In the genomic region with DNA sequence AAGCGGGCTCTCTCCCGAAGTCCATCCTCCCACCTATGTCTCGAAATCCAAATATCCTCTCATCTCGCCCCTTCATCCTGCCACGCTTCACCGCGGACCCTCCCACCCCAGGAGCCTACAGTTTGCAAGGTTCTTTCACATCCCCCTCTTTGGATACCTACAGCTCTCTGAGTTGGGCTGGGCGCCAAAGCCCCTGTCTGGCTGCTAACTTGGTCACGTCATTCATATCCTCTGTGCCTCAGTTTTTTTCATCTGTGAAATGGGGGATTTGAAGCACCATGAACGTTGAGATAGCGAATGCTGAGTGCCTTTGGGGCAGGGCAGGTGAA, we compare ENCODE assay signal across 8 mouse cellular contexts. TPM values are rescaled to one million over a fixed set of nuclear protein-coding genes. Genes with fewer than 3 reads are reported as not detected.
DNase-seq lines count a peak whose midpoint lies in the region; ATAC-seq and TF ChIP-seq lines count a peak whose summit lies in the region.

No protein-coding gene starts in this region.

- TF ChIP-seq EP300 in stomach, postnatal 0 days (optimal IDR thresholded peaks at IDR 0.05), result no peak

- no peak for DNase-seq in gastrocnemius, adult 2 months
- DNase-seq in gastrocnemius, adult 18-20 months (ENCODE audit: low spot score), result no peak
- no peak for DNase-seq in spleen, adult 2 months (ENCODE audit: low read depth in 1 of 2, low spot score in 2 of 2)
- DNase-seq in spleen, adult 18-20 months, result no peak
- peak; percentile 70 for DNase-seq in limb, embryonic 14.5 days (ENCODE audit: low spot score)
- no peak for DNase-seq in stomach, postnatal 0 days (ENCODE audit: low spot score)
- DNase-seq in adrenal gland, postnatal 36 days, result no peak
- DNase-seq in spleen, postnatal 10 days (ENCODE audit: low spot score in 2 of 2), result no peak

- H3K27me3 ChIP-seq in spleen, adult 2 months (ENCODE audit: control insufficient read depth, insufficient read depth, low read length), result peaks cover 7% of the 10 kb centered on the region
- no peaks in the 10 kb centered on the region for H3K27me3 ChIP-seq in limb, embryonic 14.5 days (ENCODE audit: control insufficient read depth, insufficient read depth, low read length)
- H3K27me3 ChIP-seq in stomach, postnatal 0 days (ENCODE audit: control insufficient read depth, insufficient read depth, low read length), result no peaks in the 10 kb centered on the region

- no peaks in the 10 kb centered on the region for H3K9me3 ChIP-seq in limb, embryonic 14.5 days (ENCODE audit: control insufficient read depth, low read length)
- H3K9me3 ChIP-seq in stomach, postnatal 0 days (ENCODE audit: control insufficient read depth, low read length), result no peaks in the 10 kb centered on the region

- no peak for TF ChIP-seq CTCF in gastrocnemius, adult 2 months (IDR thresholded peaks at IDR 0.05)
- no peak for TF ChIP-seq CTCF in spleen, adult 2 months (IDR thresholded peaks at IDR 0.05; ENCODE audit: extremely low read depth, insufficient read depth, insufficient read length, insufficient replicate concordance)
- no peak for TF ChIP-seq CTCF in stomach, postnatal 0 days (IDR thresholded peaks at IDR 0.05; ENCODE audit: low read depth)

- TF ChIP-seq POLR2A in spleen, adult 2 months (IDR thresholded peaks at IDR 0.05; ENCODE audit: low read depth, low read length), result no peak
- TF ChIP-seq POLR2A in limb, embryonic 14.5 days (IDR thresholded peaks at IDR 0.05; ENCODE audit: borderline replicate concordance, extremely low read depth, insufficient read depth, insufficient read length), result no peak

- H3K27ac ChIP-seq in gastrocnemius, adult 2 months, result peak overlapping the region; percentile 80; the same call in 1 of the 2 replicates
- no peak overlapping the region for H3K27ac ChIP-seq in spleen, adult 2 months (ENCODE audit: insufficient read depth, low read length)
- H3K27ac ChIP-seq in limb, embryonic 14.5 days (replicated peaks; ENCODE audit: low read depth, low read length), result no peak overlapping the region
- no peak overlapping the region for H3K27ac ChIP-seq in stomach, postnatal 0 days (replicated peaks)

- intact Hi-C loops in gastrocnemius, adult 2 months (cut with DNase I), result no loop called here

- H3K4me3 ChIP-seq in gastrocnemius, adult 2 months, result peak overlapping the region; percentile 88
- peak overlapping the region; percentile 53 for H3K4me3 ChIP-seq in spleen, adult 2 months (ENCODE audit: extremely low read depth, insufficient read depth, insufficient read length)
- H3K4me3 ChIP-seq in limb, embryonic 14.5 days (replicated peaks; ENCODE audit: low read length), result peak overlapping the region; percentile 98
- peak overlapping the region; percentile 80 for H3K4me3 ChIP-seq in stomach, postnatal 0 days (ENCODE audit: low read depth, low read length)

- H3K36me3 ChIP-seq in spleen, adult 2 months (ENCODE audit: control insufficient read depth, insufficient read depth, low read length), result no peaks in the 10 kb centered on the region
- peaks cover 19% of the 10 kb centered on the region for H3K36me3 ChIP-seq in limb, embryonic 14.5 days (ENCODE audit: control insufficient read depth, insufficient read depth, low read length)
- H3K36me3 ChIP-seq in stomach, postnatal 0 days (ENCODE audit: control insufficient read depth, insufficient read depth, low read length), result no peaks in the 10 kb centered on the region

- peak overlapping the region; percentile 63 for H3K4me2 ChIP-seq in limb, embryonic 14.5 days (replicated peaks; ENCODE audit: low read depth, low read length, severe bottlenecking)
- H3K4me2 ChIP-seq in stomach, postnatal 0 days (replicated peaks; ENCODE audit: low read depth), result peak overlapping the region; percentile 94

- WGBS in spleen, adult 2 months, result 5% methylated on average over 11 of the region's 11 CpGs
- 1% methylated on average over 11 of the region's 11 CpGs for WGBS in limb, embryonic 14.5 days
- WGBS in stomach, postnatal 0 days, result under 1% methylated on average over 11 of the region's 11 CpGs

- H3K9ac ChIP-seq in limb, embryonic 14.5 days (ENCODE audit: low read depth, low read length, severe bottlenecking), result peak overlapping the region; percentile 97
- no peak overlapping the region; the same call in 1 of the 2 replicates for H3K9ac ChIP-seq in stomach, postnatal 0 days (ENCODE audit: low read length)

- H3K4me1 ChIP-seq in spleen, adult 2 months (ENCODE audit: control insufficient read depth, insufficient read depth, insufficient read length), result no peaks in the 10 kb centered on the region; the same call in 1 of the 2 replicates
- H3K4me1 ChIP-seq in limb, embryonic 14.5 days (ENCODE audit: control insufficient read depth, insufficient read depth, low read length), result peaks cover 3% of the 10 kb centered on the region; the same call in 1 of the 2 replicates
- no peaks in the 10 kb centered on the region for H3K4me1 ChIP-seq in stomach, postnatal 0 days (replicated peaks; ENCODE audit: control insufficient read depth, insufficient read depth)

- ATAC-seq in limb, embryonic 14.5 days (ENCODE audit: low FRiP score, low read depth), result peak; percentile 56; the same call in 1 of the 2 replicates
- no peak for ATAC-seq in stomach, postnatal 0 days (ENCODE audit: low FRiP score, low TSS enrichment)

RNA-seq across cellular contexts. Expression of gene Vps37d, which starts 0.4 kb away (rescaled TPM):
- under 1 TPM; 0.33 TPM for total RNA-seq in gastrocnemius, adult 2 months (2021)
- under 1 TPM; 0.25 to 0.52 TPM for total RNA-seq in gastrocnemius, adult 18-20 months (2021)
- polyA plus RNA-seq in spleen, adult 2 months (2012; rRNA removed), result 0.78 and 1.4 TPM in 2 replicates
- 24.5 and 32.0 TPM in 2 replicates for polyA plus RNA-seq in limb, embryonic 14.5 days (2012; rRNA removed)
- 10.7 and 12.3 TPM in 2 replicates for polyA plus RNA-seq in limb, embryonic 14.5 days (2014; fragmentation: Nextera tagmentation; extraction: Ambion mirVana)
- polyA plus RNA-seq in stomach, postnatal 0 days (2015; fragmentation: Nextera tagmentation; extraction: Ambion mirVana), result 3.3 and 3.4 TPM in 2 replicates
- total RNA-seq in adrenal gland, postnatal 36 days (2021), result 1 to 10 TPM; 1.8 to 3.7 TPM

RNA-seq across cellular contexts. Expression of gene Mlxipl, which starts 11.2 kb away (rescaled TPM):
- total RNA-seq in gastrocnemius, adult 2 months (2021), result 100 to 1,000 TPM in 1 of 2 experiments, 10 to 100 TPM in 1; 64.8 to 100 TPM
- 10 to 100 TPM; 54.5 to 64.1 TPM for total RNA-seq in gastrocnemius, adult 18-20 months (2021)
- 0.70 and 1.2 TPM in 2 replicates for polyA plus RNA-seq in spleen, adult 2 months (2012; rRNA removed)
- polyA plus RNA-seq in limb, embryonic 14.5 days (2012; rRNA removed), result 3.3 and 5.3 TPM in 2 replicates
- polyA plus RNA-seq in limb, embryonic 14.5 days (2014; fragmentation: Nextera tagmentation; extraction: Ambion mirVana), result 0.54 and 1.6 TPM in 2 replicates
- 0.22 and 0.91 TPM in 2 replicates for polyA plus RNA-seq in stomach, postnatal 0 days (2015; fragmentation: Nextera tagmentation; extraction: Ambion mirVana)
- total RNA-seq in adrenal gland, postnatal 36 days (2021), result 10 to 100 TPM; 47.4 to 73.6 TPM

RNA-seq across cellular contexts. Expression of gene Bud23, which starts 13.7 kb away (rescaled TPM):
- 10 to 100 TPM; 25.8 to 26.2 TPM for total RNA-seq in gastrocnemius, adult 2 months (2021)
- total RNA-seq in gastrocnemius, adult 18-20 months (2021), result 10 to 100 TPM; 28.2 to 35.7 TPM
- 47.5 and 67.3 TPM in 2 replicates for polyA plus RNA-seq in spleen, adult 2 months (2012; rRNA removed)
- polyA plus RNA-seq in limb, embryonic 14.5 days (2012; rRNA removed), result 107 and 121 TPM in 2 replicates
- polyA plus RNA-seq in limb, embryonic 14.5 days (2014; fragmentation: Nextera tagmentation; extraction: Ambion mirVana), result 101 and 108 TPM in 2 replicates
- polyA plus RNA-seq in stomach, postnatal 0 days (2015; fragmentation: Nextera tagmentation; extraction: Ambion mirVana), result 46.8 and 51.9 TPM in 2 replicates
- total RNA-seq in adrenal gland, postnatal 36 days (2021), result 10 to 100 TPM; 51.7 to 57.7 TPM

RNA-seq across cellular contexts. Expression of gene Dnajc30, which starts 14.4 kb away (rescaled TPM):
- 10 to 100 TPM; 25.0 to 30.2 TPM for total RNA-seq in gastrocnemius, adult 2 months (2021)
- 10 to 100 TPM; 26.7 to 28.1 TPM for total RNA-seq in gastrocnemius, adult 18-20 months (2021)
- polyA plus RNA-seq in spleen, adult 2 months (2012; rRNA removed), result 15.5 and 23.5 TPM in 2 replicates
- 29.1 and 31.3 TPM in 2 replicates for polyA plus RNA-seq in limb, embryonic 14.5 days (2012; rRNA removed)
- 32.6 and 39.2 TPM in 2 replicates for polyA plus RNA-seq in limb, embryonic 14.5 days (2014; fragmentation: Nextera tagmentation; extraction: Ambion mirVana)
- 24.3 and 26.1 TPM in 2 replicates for polyA plus RNA-seq in stomach, postnatal 0 days (2015; fragmentation: Nextera tagmentation; extraction: Ambion mirVana)
- 10 to 100 TPM; 28.1 to 34.6 TPM for total RNA-seq in adrenal gland, postnatal 36 days (2021)

RNA-seq across cellular contexts. Expression of gene Stx1a, which starts 55.2 kb away (rescaled TPM):
- 1 to 10 TPM in 1 of 2 experiments, under 1 TPM in 1; 0.64 to 1.3 TPM for total RNA-seq in gastrocnemius, adult 2 months (2021)
- total RNA-seq in gastrocnemius, adult 18-20 months (2021), result under 1 TPM; 0.18 to 0.40 TPM
- 8.5 and 9.0 TPM in 2 replicates for polyA plus RNA-seq in spleen, adult 2 months (2012; rRNA removed)
- polyA plus RNA-seq in limb, embryonic 14.5 days (2012; rRNA removed), result 39.2 and 45.5 TPM in 2 replicates
- 11.4 and 13.0 TPM in 2 replicates for polyA plus RNA-seq in limb, embryonic 14.5 days (2014; fragmentation: Nextera tagmentation; extraction: Ambion mirVana)
- 5.3 TPM in 2 replicates for polyA plus RNA-seq in stomach, postnatal 0 days (2015; fragmentation: Nextera tagmentation; extraction: Ambion mirVana)
- 1 to 10 TPM; 6.8 to 7.7 TPM for total RNA-seq in adrenal gland, postnatal 36 days (2021)
